In the genomic region with DNA sequence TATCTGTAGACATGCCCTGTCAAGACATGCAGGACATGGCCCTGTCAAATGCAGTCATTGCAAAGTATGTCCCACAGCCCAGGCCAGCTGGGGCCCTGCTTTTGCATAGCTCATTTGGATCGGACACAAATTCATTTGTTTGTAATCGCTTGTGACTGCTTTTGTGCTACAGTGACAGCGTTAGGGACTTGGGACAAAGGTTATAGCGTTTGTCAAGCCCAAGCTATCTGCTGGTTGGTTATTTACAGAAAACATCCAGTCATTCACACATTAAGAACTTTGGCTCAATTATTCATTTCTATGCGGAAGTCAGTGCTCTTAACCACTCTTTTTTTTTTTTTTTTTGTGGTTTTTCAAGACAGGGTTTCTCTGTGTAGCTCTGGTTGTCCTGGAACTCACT, we compare ENCODE assay signal across 30 mouse cellular contexts. TPM values are rescaled to one million over a fixed set of nuclear protein-coding genes. Genes with fewer than 3 reads are reported as not detected.
"Had no signal": no experiment of that assay in that cellular context is flagged by ENCODE, and none has a peak within 500 bp of the region (broad histone marks: within the 10 kb centered on the region; RNA-seq: fewer than 3 reads in every experiment).

No protein-coding gene starts in this region.

- H3K27me3 ChIP-seq: heart, embryonic 15.5 days; hindbrain, embryonic 13.5 days; hindbrain, embryonic 15.5 days; limb, embryonic 13.5 days; limb, embryonic 15.5 days; liver, embryonic 12.5 days had no signal

- H3K9ac ChIP-seq: forebrain, postnatal 0 days; heart, embryonic 13.5 days; heart, embryonic 15.5 days; hindbrain, embryonic 13.5 days; hindbrain, embryonic 15.5 days; limb, embryonic 13.5 days; limb, embryonic 15.5 days; liver, embryonic 12.5 days; liver, embryonic 14.5 days had no signal

- ATAC-seq: forebrain, postnatal 0 days; hindbrain, postnatal 0 days; intestine, embryonic 16.5 days; liver, embryonic 12.5 days had no signal

- H3K9me3 ChIP-seq: heart, embryonic 13.5 days; heart, embryonic 15.5 days; hindbrain, embryonic 13.5 days; hindbrain, embryonic 15.5 days; limb, embryonic 13.5 days; limb, embryonic 15.5 days; liver, embryonic 12.5 days had no signal

- H3K4me3 ChIP-seq: heart, adult 2 months; heart, embryonic 13.5 days; heart, embryonic 15.5 days; hindbrain, embryonic 13.5 days; hindbrain, embryonic 15.5 days; limb, embryonic 13.5 days; limb, embryonic 15.5 days; liver, embryonic 12.5 days had no signal

- H3K4me2 ChIP-seq: heart, embryonic 11.5 days; heart, embryonic 13.5 days; heart, embryonic 15.5 days; hindbrain, embryonic 13.5 days; hindbrain, embryonic 15.5 days; limb, embryonic 13.5 days; limb, embryonic 15.5 days; liver, embryonic 12.5 days had no signal

- H3K27ac ChIP-seq: heart, adult 2 months; heart, embryonic 13.5 days; heart, embryonic 15.5 days; hindbrain, embryonic 13.5 days; hindbrain, embryonic 15.5 days; hindbrain, postnatal 0 days; kidney, postnatal 0 days; limb, embryonic 13.5 days; limb, embryonic 15.5 days; liver, embryonic 12.5 days; liver, embryonic 14.5 days had no signal

- H3K4me1 ChIP-seq: heart, embryonic 13.5 days; heart, embryonic 15.5 days; hindbrain, embryonic 13.5 days; hindbrain, embryonic 15.5 days; limb, embryonic 13.5 days; limb, embryonic 15.5 days; liver, embryonic 12.5 days had no signal

- DNase-seq: forebrain, postnatal 0 days; gastrocnemius, postnatal 14 days; gastrocnemius, postnatal 36 days; heart, adult 11 months; heart, adult 2 months; heart, postnatal 14 days; heart, postnatal 36 days; layer of hippocampus, adult 9-11 months; layer of hippocampus, postnatal 36 days; left cerebral cortex, postnatal 4 days had no signal

- H3K36me3 ChIP-seq: heart, embryonic 13.5 days; heart, embryonic 15.5 days; hindbrain, embryonic 13.5 days; hindbrain, embryonic 15.5 days; limb, embryonic 13.5 days; limb, embryonic 15.5 days; liver, embryonic 12.5 days had no signal

RNA-seq across cellular contexts. Expression of a gene that starts 30.9 kb away (rescaled TPM):
- polyA plus RNA-seq: forebrain, postnatal 0 days; gonadal fat pad, adult 2 months; heart, adult 2 months; heart, embryonic 11.5 days; heart, embryonic 15.5 days; heart, postnatal 0 days; hindbrain, embryonic 11.5 days; hindbrain, embryonic 13.5 days; hindbrain, embryonic 15.5 days; hindbrain, postnatal 0 days; intestine, embryonic 14.5 days; intestine, embryonic 16.5 days; kidney, postnatal 0 days; large intestine, adult 2 months; limb, embryonic 11.5 days; limb, embryonic 13.5 days; liver, adult 2 months; liver, embryonic 12.5 days; liver, embryonic 14.5 days; liver, embryonic 16.5 days had no signal
